Mouse (Mus musculus): ENCODE data around the gene Washc2. TPM values are rescaled to one million over a fixed set of nuclear protein-coding genes. Genes with fewer than 3 reads are reported as not detected.
"Not testable (repeated sequence)": the region's sequence is repeated elsewhere in the genome, so short reads cannot be mapped to it uniquely, and the experiment has no call there.

The Washc2 gene
- 258 and 266 TPM in 2 replicates for total RNA-seq (2017)

GRCm38 (mm10) chr6:116207729-116208534 is at the start of gene Washc2:
Gene Washc2 (plus strand): TSS chr6:116208038.
- peak; percentile 89 for ATAC-seq (ENCODE audit: extremely low read depth, insufficient number of reproducible peaks, low FRiP score, poor library complexity, severe bottlenecking)

- ATAC-seq (ENCODE audit: extremely low read depth, insufficient number of reproducible peaks, low FRiP score, poor library complexity, severe bottlenecking) = no peak
Measured at GRCm38 (mm10) chr6:116166383-116166782, 41.5 kb upstream of the Washc2 start.

DNA sequence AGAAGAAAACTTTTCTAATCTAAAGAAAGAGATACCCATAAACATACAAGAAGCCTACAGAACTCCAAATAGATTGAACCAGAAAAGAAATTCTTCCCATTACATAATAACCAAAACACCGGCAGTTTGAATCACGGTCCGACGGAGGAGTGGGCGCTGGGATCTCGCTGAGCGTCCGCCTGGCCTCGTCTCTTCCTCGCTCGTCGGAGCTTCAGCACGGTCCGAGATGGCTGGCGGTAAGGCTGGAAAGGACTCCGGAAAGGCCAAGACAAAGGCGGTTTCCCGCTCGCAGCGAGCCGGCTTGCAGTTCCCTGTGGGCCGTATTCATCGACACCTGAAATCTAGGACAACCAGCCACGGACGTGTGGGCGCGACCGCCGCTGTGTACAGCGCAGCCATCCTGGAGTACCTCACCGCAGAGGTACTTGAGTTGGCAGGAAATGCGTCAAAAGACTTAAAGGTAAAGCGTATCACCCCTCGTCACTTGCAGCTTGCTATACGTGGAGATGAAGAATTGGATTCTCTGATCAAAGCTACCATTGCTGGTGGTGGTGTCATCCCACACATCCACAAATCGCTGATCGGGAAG is 34.2 kb upstream of the Washc2 start:
- peak; percentile 48; the same call in 1 of the 2 replicates for ATAC-seq (ENCODE audit: extremely low read depth, insufficient number of reproducible peaks, low FRiP score, poor library complexity, severe bottlenecking)

DNA sequence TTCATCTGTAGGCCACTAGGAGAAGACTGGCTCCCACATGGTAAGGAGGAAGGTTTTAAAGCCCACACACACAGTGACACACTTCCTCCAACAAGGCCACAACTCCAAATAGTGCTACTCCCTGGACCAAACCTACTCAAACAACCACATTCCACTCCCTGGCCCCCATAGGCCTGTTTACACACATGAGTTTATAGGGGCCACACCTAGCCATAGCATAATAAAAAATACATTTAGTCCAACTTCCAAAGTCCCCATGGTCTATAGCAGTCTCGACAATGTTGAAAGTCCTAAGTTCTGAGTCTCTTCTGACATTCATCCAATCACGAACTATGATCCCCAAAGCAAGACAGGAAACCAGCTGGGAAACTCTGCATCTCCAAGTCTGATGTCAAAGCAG is 29.5 kb upstream of the Washc2 start:
- ATAC-seq (ENCODE audit: extremely low read depth, insufficient number of reproducible peaks, low FRiP score, poor library complexity, severe bottlenecking) = no peak

GRCm38 (mm10) chr6:116180731-116181130 is 27.1 kb upstream of the Washc2 start:
- ATAC-seq (ENCODE audit: extremely low read depth, insufficient number of reproducible peaks, low FRiP score, poor library complexity, severe bottlenecking) = no peak

DNA sequence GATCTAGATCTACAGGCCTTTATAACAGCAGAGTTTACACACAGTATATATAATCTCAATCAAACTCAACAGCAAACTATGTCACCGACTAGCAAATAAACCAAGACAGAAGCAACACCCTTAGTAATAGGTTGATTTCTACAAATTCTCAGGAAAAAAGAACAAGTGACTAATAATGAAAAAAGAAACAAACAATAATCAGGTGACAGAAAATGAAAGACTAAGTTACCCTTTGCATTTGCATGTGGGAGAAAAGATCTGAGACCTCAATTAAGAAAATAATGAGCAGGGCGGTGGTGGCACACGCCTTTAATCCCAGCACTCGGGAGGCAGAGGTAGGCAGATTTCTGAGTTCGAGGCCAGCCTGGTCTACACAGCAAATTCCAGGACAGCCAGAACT is 24.3 kb upstream of the Washc2 start:
- ATAC-seq (ENCODE audit: extremely low read depth, insufficient number of reproducible peaks, low FRiP score, poor library complexity, severe bottlenecking) = no peak

DNA sequence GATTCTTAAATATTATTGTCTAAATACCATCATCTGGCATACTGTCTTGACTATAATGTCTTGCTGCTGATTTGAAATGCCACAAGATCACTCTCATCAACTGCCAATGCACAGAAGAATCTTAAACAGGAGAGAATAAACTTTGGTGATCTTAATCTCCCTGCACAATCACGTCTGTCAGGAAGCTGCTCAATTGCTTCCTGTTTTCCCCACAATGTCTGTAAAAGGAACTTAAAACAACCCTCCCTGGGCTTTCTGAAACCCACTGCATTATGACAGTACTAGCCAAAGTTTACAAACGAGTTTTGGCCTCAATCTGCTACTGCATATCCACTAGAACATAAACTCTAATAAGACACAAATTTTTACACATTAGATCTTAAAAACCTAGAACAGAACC is 21.4 kb upstream of the Washc2 start:
- ATAC-seq (ENCODE audit: extremely low read depth, insufficient number of reproducible peaks, low FRiP score, poor library complexity, severe bottlenecking) = no peak

DNA sequence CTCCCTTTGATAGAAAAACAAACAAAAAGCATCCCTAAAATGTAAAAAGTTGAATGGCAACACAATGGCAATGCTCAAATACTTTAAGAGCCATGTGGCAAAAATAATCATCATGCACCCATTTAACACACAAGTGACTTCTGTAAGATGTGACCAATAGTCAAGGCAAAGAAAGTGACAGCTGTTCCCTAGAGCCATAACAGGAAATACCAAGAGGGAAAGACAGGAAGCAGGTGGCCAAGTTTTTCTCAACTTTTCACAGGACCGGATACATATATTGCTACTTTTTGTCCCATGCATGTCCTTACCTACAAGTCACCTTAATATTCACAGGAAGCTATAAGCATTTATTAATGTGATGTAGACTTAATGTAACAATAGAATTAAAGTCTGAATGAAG is 18.4 kb upstream of the Washc2 start:
- ATAC-seq (ENCODE audit: extremely low read depth, insufficient number of reproducible peaks, low FRiP score, poor library complexity, severe bottlenecking) = no peak

- no peak for ATAC-seq (ENCODE audit: extremely low read depth, insufficient number of reproducible peaks, low FRiP score, poor library complexity, severe bottlenecking)
Measured at GRCm38 (mm10) chr6:116192809-116193311, 15.0 kb upstream of the Washc2 start.

DNA sequence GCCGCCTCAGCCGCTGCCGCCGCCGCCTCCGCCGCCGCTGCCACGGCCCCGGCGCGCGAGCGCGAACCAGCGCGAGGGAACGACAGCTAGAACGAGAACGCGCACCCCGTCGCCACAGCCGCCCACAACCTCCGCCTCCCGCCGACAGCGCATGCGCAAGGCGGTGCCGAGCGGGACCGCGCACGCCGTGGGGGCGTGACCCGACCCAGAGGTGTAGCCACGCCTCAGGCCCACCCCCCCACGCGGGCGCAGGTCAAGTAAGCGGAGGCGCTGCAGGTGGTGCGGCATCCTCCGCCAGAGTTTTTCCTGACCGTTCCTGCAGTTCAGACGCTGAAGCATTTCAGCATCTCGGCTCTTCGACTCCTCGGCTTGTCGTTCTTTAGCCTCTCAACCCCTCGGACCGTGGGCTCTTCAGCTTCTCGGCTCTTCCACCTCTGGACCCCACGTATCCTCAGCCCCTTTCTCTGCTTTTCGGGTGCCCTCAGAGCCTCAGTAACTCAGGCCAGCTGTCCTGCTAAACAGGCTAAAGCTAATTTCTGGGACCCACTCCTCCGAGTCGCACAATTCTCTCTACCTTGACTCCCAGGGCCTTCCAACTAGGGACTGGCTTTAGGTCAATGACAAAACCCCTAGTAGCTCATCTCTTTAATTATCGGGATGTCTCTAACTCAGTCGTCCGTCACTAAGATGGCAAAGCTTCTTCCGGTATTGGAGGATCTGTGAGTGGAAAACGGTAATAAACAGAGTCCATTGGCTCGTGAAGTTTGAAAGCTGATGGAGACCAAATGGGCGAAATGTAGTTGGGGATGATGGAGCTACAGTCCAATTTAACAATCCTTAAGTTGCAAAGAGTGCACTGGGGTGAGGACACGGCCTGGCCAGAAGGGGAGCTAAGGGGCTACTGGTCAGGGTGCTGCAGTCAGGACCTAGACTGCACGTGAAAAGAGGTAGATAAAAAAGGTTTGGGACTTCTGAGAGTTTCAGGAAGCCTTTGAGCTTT is 14.1 kb upstream of the Washc2 start, which contains the start of gene Tmcc1:
Gene Tmcc1 (minus strand): TSS at position 93 of the 1,000 bp plus-strand sequence.
- ATAC-seq (ENCODE audit: extremely low read depth, insufficient number of reproducible peaks, low FRiP score, poor library complexity, severe bottlenecking) = peak; percentile 85

- no peak for ATAC-seq (ENCODE audit: extremely low read depth, insufficient number of reproducible peaks, low FRiP score, poor library complexity, severe bottlenecking)
Measured at GRCm38 (mm10) chr6:116195811-116196210, 12.0 kb upstream of the Washc2 start.

DNA sequence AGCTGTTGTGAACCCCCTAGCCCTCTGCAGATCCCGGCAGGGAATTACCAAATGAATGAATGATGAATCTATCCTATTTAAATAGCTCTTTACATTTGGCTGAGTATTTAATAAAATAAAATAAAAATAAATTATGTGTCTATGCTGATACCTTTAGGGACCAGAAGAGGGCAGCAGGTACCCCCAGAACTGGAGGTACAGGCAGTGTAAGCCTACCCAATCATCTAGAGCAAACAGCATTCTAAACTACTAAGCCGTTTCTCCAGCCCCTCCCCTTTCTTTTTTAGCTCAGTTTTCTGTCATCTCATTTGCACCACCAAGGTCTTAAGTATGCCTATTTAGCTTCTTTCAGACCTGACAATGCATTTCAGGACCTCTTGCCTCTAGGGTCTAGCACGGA is 9.7 kb upstream of the Washc2 start:
- ATAC-seq (ENCODE audit: extremely low read depth, insufficient number of reproducible peaks, low FRiP score, poor library complexity, severe bottlenecking) = peak; percentile 64

DNA sequence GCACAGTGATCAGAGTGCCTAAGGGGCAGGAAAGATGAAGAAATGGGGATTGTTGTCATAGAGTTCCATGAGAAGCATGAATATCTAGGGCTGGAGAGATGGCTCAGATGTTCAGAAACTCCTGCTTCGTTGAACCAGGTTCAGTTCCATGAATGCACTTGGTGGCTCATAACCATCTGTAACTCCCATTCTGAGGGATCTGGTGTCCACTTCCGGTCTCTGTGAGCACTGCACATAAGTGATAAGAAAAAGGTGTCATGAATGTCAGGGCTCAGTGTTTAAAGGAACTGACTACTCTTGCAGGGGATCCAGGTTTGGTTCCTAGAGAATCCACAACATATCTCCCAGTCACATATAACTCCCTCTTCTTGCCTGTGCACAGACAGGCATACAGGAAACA is 8.2 kb upstream of the Washc2 start:
- ATAC-seq (ENCODE audit: extremely low read depth, insufficient number of reproducible peaks, low FRiP score, poor library complexity, severe bottlenecking) = no peak

GRCm38 (mm10) chr6:116227767-116228166 is 19.9 kb downstream of the Washc2 start:
- peak; percentile 62; the same call in 1 of the 2 replicates for ATAC-seq (ENCODE audit: extremely low read depth, insufficient number of reproducible peaks, low FRiP score, poor library complexity, severe bottlenecking)

DNA sequence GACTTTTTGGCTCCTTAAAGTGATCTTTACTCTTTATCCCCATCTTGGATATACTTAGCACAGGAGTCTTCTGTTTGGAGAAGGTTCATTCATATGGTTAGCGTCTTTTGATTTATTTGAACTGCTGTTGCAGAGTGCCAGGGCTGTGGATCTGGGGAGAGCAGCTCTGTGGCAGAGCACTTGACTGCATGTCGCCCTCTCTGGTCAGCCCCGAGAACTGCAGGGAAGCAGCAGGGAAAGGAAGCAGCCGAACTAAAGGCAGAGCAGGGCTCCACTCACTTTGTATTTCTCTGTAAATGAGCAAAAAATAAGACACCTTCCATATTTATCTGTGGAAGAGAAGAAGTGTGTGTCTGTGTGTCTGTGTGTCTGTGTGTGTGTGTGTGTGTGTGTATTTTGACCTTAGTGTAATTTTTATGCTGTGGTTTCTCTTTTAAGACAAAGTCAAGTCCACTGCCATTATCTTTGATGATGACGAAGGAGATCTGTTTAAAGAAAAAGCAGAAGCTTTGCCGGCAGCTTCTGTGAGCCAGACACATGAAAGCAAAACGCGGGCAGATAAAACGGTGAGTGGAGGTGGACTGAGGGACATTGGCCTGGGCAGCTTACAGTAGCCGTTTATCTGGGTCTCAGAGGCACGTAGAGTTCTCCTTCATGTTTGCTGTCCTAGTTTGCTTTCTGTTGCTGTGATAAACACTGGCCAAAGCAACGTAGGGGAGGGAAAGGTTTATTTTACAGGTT is 21.1 kb downstream of the Washc2 start:
- ATAC-seq (ENCODE audit: extremely low read depth, insufficient number of reproducible peaks, low FRiP score, poor library complexity, severe bottlenecking) = peak; percentile 90

GRCm38 (mm10) chr6:116234821-116235220 is 27.0 kb downstream of the Washc2 start:
- ATAC-seq (ENCODE audit: extremely low read depth, insufficient number of reproducible peaks, low FRiP score, poor library complexity, severe bottlenecking) = not testable (repeated sequence)

DNA sequence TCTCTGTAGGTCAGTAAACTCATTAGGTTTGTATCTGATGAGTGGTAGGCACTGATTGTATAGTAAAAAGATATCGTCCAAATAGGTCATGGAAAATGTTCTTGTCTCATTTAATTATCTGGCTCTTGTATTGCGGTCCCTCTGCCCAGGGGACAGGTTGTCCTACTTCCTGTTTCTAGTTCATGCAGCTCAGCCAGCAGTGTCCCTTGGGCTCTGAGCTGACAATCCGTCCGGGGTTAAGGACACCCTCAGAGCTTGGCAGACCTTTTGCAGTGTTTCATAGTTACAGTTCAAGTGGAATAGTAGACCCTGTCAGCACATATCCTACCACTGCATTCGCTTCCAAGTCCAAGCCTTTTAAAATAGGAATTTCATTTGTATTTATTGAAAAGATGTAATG is 27.5 kb downstream of the Washc2 start:
- no peak for ATAC-seq (ENCODE audit: extremely low read depth, insufficient number of reproducible peaks, low FRiP score, poor library complexity, severe bottlenecking)

GRCm38 (mm10) chr6:116238083-116238482 is 30.2 kb downstream of the Washc2 start:
- ATAC-seq (ENCODE audit: extremely low read depth, insufficient number of reproducible peaks, low FRiP score, poor library complexity, severe bottlenecking) = no peak

Measured in neutrophil, adult 5-6 weeks (primary cell).